Mouse (Mus musculus) thymus, postnatal 36 days (tissue): Measurements from ENCODE around the gene Fndc3b.

Source experiments
- DNase-seq, 2 experiments: peaks; one replicate each; pipeline ENCODE4 v3.0.0; 2022; ENCODE audit warnings: mixed read lengths in 2 of 2

Gene Fndc3b

DNA sequence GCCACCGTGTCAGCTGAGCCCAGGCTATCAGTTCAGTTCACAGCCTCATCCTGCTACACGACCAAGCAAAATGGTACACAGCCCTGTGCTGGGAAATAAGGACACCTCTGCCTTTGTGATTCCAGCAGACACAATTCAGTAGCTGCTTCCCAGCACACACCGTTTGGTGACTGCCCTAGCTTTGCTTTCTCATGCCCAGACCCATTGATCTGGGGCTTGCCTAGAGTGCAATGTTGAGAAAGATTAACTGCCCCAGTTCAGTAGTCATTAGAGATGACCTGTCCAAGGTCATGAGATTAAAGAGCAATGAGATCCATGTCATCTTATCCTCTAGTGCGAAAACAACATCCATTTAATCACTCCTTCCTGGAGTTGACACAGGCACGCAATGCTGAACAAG is 47.9 kb downstream of the Fndc3b start:
- no peak for DNase-seq

DNA sequence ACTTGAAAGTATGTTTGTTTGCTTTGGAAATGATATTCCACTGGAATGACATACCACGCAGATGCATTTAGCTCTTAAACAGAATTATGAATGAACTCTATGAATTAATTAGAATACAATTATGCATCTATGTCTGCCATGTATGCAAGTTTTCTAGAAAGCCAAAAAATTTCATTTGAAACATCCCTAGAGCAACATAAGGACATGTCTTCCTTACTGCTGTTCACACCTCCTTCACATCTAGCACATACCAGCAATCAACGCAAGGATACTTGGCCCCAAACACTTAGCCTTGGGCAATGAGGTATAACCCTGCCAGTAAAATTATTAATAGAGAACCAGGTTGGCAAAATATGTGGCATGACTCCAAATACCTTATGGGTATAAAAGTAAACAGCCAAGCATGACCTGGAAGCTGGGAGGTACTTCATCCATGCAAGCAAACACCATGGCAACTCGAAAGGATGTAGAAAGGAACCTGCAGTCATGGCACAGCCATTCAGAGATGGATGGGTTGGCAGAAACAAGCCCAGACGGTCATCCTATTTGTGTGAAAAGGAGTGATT is 52.8 kb downstream of the Fndc3b start:
- DNase-seq, result no peak

DNA sequence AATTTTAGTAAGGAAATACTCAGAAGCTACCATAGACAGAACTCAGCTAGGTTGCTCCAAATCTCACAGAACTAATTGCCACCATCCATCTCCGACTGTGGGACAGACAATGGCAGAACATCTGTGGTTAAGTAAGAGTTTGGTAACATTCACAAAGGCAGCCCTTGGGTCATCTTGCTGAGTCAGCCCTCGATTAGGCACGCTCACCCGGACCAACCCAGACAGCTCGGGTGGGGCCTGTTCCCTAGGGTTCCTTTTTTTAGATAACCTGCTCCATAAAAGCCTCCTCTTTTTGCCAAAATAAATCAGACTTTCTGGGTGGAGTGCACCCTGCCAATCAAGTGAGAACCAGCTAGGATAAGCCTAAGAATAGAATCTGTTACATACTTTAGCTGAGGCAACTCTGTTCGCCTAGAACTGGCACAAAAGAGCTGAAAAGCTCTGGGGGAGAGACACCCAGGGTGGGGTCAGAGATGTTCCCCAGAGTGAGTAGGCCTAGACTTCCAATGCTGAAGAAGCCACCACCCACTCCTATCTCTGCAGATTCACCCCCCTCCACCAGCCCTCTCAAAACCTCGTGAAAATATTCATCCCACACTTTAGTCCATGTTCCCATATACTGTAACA is 54.2 kb downstream of the Fndc3b start:
- DNase-seq, result no peak

- DNase-seq, result no peak
Measured at GRCm38 (mm10) chr3:27655673-27656072, 55.4 kb downstream of the Fndc3b start.

DNA sequence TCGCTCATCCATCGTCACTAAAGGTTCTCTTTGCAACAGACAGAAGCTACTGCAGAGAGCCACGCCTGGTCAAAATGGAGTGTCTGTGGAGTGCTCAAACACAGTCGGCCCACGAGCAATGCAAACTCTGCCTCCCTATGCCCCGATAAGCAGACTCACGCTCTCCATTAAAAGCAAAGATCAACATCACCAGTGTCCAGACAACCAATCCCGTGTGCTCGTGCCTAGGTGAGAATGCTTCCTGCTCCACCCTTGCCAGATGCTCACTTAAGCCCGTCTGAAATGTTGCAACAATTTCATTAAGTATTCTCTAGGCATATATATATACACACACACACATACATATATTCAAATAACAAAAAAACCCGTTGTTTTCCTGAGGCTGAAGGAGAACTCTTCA is 56.1 kb downstream of the Fndc3b start:
- no peak for DNase-seq

DNA sequence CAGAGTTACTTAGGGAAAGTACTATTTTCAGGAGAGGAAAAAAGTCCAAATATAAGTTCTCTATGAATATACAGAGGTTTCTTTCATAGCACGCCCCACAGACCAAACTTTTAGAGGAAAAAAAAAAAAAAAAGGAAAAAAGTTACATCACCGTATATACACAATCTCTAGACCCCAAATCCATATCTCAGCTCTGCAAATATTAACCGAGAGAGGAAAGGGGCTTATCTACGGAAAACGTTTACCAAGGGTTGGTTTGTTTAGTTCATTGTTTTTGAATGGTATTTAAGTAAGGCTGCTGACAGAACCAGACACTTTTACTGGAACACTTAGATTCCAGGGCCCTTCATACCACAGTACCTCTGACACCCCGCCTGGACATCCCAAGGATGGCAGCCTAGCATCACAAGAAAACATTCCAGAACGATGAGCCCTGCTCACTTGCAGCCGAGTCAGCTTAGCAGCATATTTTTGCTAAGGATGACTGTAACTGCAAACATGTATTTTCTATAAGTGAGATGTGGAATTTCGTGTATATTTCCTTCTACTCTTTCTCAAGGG is 58.6 kb downstream of the Fndc3b start:
- DNase-seq, result no peak

- DNase-seq, result no peak
Measured at GRCm38 (mm10) chr3:27651731-27652130, 59.4 kb downstream of the Fndc3b start.

- no peak for DNase-seq
Measured at GRCm38 (mm10) chr3:27650083-27650482, 61.0 kb downstream of the Fndc3b start.

DNA sequence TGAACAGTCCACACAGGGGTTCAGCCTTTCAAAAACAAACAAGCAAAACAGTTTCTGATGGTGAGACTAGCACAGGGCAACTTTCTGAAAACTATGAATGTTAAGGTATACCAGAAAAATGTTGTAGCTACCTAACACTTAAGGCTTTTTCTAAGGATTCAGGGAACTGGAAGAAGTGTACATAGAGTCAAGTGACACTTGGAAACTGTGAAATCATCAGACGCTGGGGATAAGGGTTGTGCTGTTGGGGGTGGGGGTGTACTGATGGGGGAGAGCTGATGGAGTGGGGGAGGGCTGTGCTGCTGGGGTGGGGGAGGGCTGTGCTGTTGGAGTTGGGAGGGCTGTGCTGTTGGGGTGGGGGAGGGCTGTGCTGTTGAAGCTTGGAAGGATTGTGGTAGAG is 61.8 kb downstream of the Fndc3b start:
- no peak for DNase-seq

DNA sequence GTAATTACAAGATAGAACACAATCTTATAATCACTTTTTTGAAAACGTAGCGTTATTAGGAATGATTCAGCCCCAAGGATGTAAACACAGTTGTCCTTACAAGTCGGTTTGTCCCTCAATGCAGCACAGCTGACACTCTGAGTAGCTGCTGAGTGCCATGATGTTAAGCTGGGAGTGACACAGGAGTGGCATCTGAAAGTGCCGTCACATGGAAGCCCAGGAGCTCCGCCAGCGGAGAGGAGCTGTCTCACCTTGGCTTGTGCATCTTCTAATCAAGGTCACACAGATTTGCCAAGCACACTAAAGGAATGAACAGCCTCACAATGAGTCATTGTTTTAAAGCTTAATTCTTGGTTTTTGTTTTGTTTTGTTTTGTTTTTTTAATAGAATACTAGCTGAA is 68.7 kb downstream of the Fndc3b start:
- no peak for DNase-seq

- DNase-seq, result no peak
Measured at GRCm38 (mm10) chr3:27639701-27640100, 71.4 kb downstream of the Fndc3b start.

GRCm38 (mm10) chr3:27637046-27637661 is 74.0 kb downstream of the Fndc3b start:
- DNase-seq, result no peak

- no peak for DNase-seq
Measured at GRCm38 (mm10) chr3:27635776-27636175, 75.3 kb downstream of the Fndc3b start.

DNA sequence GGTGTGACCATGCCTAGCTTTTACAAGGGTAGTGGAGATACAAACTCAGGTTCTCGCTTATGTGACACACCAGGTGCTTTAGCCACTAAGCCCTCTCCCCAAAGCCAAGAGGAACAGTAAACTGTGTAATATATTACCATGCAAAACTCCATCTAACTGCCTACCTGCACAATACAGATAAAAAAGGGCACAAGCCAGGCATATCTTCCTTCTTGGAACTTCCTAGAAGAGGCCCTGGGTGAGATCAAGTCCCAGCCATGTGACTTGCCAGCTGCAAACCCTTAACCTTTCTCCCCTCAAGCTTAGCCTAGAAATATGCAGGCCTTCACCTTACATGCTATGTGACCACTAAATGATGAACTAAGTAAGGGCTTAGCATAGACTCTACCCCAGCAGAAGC is 78.2 kb downstream of the Fndc3b start:
- no peak for DNase-seq

GRCm38 (mm10) chr3:27631112-27631511 is 80.0 kb downstream of the Fndc3b start:
- no peak for DNase-seq

- no peak for DNase-seq
Measured at GRCm38 (mm10) chr3:27629716-27630115, 81.4 kb downstream of the Fndc3b start.

GRCm38 (mm10) chr3:27626301-27626700 is 84.8 kb downstream of the Fndc3b start:
- DNase-seq, result no peak

DNA sequence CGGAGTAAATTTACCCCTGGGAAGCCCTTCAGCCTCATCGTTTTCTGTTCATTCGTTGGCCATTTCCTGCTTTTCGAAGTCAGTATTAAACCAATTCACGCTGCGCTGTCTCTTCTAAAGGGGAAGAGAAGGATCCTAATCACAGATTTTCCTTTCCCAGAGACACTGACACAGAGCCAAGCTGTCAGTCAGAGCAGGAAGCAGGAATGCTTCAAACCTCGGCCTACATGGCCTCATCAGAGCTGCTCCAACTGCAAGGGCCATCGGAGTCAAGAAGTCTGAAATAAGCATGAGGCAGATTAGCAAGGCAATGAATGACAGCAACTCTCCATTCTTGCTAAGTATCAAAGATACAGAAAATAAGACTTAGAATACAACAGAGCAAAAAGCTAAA is 85.5 kb downstream of the Fndc3b start:
- DNase-seq, result no peak

DNA sequence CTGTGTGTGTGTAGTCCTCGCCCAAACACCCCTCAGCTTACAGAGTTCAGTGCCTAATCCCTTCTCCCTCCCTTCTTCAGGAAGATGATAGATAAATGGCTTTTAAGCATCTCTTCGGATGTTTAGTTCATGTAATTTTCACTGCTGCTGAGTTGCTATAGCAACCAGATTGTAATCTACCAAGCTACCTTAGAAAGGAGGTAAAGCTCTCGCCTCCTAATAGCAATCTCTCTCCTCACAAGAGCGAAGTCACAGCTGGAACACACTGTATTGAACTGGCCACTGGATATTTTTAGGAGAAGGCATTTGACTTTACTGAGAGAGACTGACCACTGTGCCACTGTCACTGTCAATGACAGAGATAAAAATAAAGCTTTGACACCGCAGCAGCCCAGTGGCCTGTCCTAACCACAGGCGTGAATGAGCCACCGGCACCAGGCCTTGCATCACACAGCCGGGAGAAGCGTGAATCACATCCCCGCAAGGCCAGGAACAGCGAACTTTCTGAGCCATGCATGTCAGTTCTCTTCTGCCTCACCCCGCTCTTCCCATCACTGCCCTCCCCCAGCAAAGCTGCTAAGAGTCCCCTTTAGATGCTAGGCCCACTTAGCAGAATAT is 86.0 kb downstream of the Fndc3b start:
- no peak for DNase-seq

DNA sequence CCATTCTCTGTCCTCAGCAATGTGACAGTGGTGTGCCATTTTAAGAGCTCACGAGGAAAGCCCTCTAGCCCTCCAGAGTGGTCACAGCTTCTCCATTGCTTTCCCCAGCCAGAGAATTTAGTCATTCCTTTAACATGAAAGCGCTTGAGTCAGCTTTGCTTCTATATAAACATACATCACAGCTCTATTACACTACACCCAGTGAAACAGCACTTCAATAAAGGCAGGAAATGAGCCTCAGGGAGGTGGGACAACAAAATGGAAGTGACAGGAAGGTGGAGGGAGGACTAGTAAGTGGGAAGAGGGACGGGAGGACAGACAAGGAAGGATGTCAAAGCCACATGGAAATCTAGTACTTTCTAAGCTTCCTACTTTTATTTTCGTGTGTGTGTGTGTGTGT is 88.7 kb downstream of the Fndc3b start:
- DNase-seq, result no peak

DNA sequence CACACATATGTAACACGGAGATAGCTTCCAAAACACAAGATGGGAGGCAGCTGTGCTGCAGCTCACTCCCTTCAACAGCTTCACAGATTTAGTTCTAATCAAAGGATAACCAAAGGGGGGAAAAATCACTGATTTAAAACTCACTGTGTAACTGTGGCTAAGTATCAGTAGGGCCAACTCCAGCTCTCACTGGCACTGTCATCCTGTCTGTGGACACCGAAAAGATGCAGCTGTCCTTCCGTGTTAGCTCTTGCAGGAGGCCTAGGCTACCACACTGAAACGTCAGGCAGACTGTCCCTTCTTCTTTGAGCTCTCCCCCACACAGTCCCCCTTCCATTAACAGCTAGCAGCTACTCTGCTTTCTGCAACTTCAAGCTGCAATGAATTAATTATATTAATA is 89.9 kb downstream of the Fndc3b start:
- DNase-seq, result no peak

DNA sequence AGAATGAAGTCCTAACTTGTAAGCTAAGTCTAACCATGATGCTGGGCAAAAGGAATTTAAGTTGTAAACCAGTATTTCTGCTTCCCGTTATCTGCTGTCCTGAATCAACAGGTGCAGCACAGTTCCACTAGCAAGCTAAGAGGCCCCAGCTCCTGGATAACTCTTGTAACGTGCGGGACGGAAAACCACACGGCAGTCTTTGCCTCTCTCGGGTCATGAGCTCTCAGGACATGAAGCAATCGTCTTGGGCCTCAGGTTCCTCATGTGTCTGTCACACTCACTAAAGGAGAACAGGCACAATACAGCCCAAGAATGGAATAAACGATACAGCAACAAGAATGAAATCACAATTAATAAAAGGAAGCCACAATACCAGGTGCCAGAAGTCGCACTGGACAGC is 93.4 kb downstream of the Fndc3b start:
- no peak for DNase-seq

GRCm38 (mm10) chr3:27617237-27617499 is 93.9 kb downstream of the Fndc3b start:
- DNase-seq, result no peak
